In genomic region chr10:13882490-13882889, GRCm38 (mm10) we compare ENCODE assay signal across 13 mouse cellular contexts. TPM values are rescaled to one million over a fixed set of nuclear protein-coding genes. Genes with fewer than 3 reads are reported as not detected.
DNase-seq lines count a peak whose midpoint lies in the region; ATAC-seq lines count a peak whose summit lies in the region.
"Had no signal": no experiment of that assay in that cellular context is flagged by ENCODE, and none has a peak within 500 bp of the region (broad histone marks: within the 10 kb centered on the region; RNA-seq: fewer than 3 reads in every experiment).

No protein-coding gene starts in this region.

- no peaks in the 10 kb centered on the region for H3K9me3 ChIP-seq in midbrain, embryonic 14.5 days (ENCODE audit: control insufficient read depth, low read length)
- H3K9me3 ChIP-seq in kidney, embryonic 14.5 days (ENCODE audit: control insufficient read depth, low read length): no peaks in the 10 kb centered on the region
- H3K9me3 ChIP-seq: embryonic facial prominence, embryonic 12.5 days; forebrain, embryonic 13.5 days; midbrain, embryonic 13.5 days had no signal

- ATAC-seq in megakaryocyte progenitor cell, adult 5-6 weeks (replicated peaks; ENCODE audit: poor library complexity): peak; percentile 57; the same call in 1 of the 2 replicates
- no peak for ATAC-seq in midbrain, embryonic 14.5 days (ENCODE audit: low FRiP score, low TSS enrichment)
- ATAC-seq in kidney, embryonic 14.5 days (ENCODE audit: low FRiP score, low TSS enrichment): no peak
- ATAC-seq in monocyte, adult 5-6 weeks (replicated peaks; ENCODE audit: insufficient number of reproducible peaks, low FRiP score, low TSS enrichment, poor library complexity, severe bottlenecking): no peak
- ATAC-seq: forebrain, embryonic 13.5 days; hindbrain, postnatal 0 days; midbrain, embryonic 13.5 days had no signal

- 65% methylated on average over 9 of the region's 9 CpGs for WGBS in midbrain, embryonic 14.5 days
- 83% methylated on average over 9 of the region's 9 CpGs for WGBS in kidney, embryonic 14.5 days

- no peak overlapping the region for H3K9ac ChIP-seq in midbrain, embryonic 14.5 days (replicated peaks; ENCODE audit: low read length)
- no peak overlapping the region for H3K9ac ChIP-seq in kidney, embryonic 14.5 days (ENCODE audit: low read depth, low read length)
- H3K9ac ChIP-seq: embryonic facial prominence, embryonic 12.5 days; forebrain, embryonic 13.5 days; midbrain, embryonic 13.5 days had no signal

- H3K4me3 ChIP-seq in midbrain, embryonic 14.5 days (replicated peaks; ENCODE audit: low read depth, low read length): no peak overlapping the region
- H3K4me3 ChIP-seq in kidney, embryonic 14.5 days (ENCODE audit: low read length): no peak overlapping the region
- H3K4me3 ChIP-seq: embryonic facial prominence, embryonic 12.5 days; forebrain, embryonic 13.5 days; midbrain, embryonic 13.5 days had no signal

- no peak overlapping the region for H3K27ac ChIP-seq in midbrain, embryonic 14.5 days (replicated peaks; ENCODE audit: low read depth, low read length)
- no peak overlapping the region for H3K27ac ChIP-seq in kidney, embryonic 14.5 days (ENCODE audit: low read depth, low read length)
- H3K27ac ChIP-seq: embryonic facial prominence, embryonic 12.5 days; forebrain, embryonic 13.5 days; hindbrain, postnatal 0 days; midbrain, embryonic 13.5 days had no signal

- H3K4me1 ChIP-seq in midbrain, embryonic 14.5 days (ENCODE audit: control insufficient read depth, insufficient read depth, low read length): no peaks in the 10 kb centered on the region
- no peaks in the 10 kb centered on the region for H3K4me1 ChIP-seq in kidney, embryonic 14.5 days (ENCODE audit: control insufficient read depth, insufficient read depth, low read length)
- H3K4me1 ChIP-seq: embryonic facial prominence, embryonic 12.5 days; forebrain, embryonic 13.5 days; midbrain, embryonic 13.5 days had no signal

- peak; percentile 21 for DNase-seq in adrenal gland, postnatal 14 days
- no peak for DNase-seq in adrenal gland, adult 18-20 months (ENCODE audit: low spot score in 2 of 2)
- peak; percentile 69 for DNase-seq in 416B (ENCODE audit: low read depth)
- peak; percentile 31 for DNase-seq in T-cell, adult 2 months (ENCODE audit: low spot score)
- no peak for DNase-seq in midbrain, embryonic 14.5 days
- DNase-seq: gastrocnemius, postnatal 10 days had no signal

- no peaks in the 10 kb centered on the region for H3K36me3 ChIP-seq in midbrain, embryonic 14.5 days (ENCODE audit: control insufficient read depth, insufficient read depth, low read length)
- H3K36me3 ChIP-seq in kidney, embryonic 14.5 days (ENCODE audit: control insufficient read depth, insufficient read depth, low read length): no peaks in the 10 kb centered on the region
- H3K36me3 ChIP-seq: embryonic facial prominence, embryonic 12.5 days; midbrain, embryonic 13.5 days had no signal

- no peaks in the 10 kb centered on the region for H3K27me3 ChIP-seq in midbrain, embryonic 14.5 days (ENCODE audit: control insufficient read depth, insufficient read depth, low read length)
- H3K27me3 ChIP-seq in kidney, embryonic 14.5 days (ENCODE audit: control insufficient read depth, insufficient read depth, low read length): no peaks in the 10 kb centered on the region
- H3K27me3 ChIP-seq: embryonic facial prominence, embryonic 12.5 days; forebrain, embryonic 13.5 days; midbrain, embryonic 13.5 days had no signal

- no peak overlapping the region for H3K4me2 ChIP-seq in midbrain, embryonic 14.5 days (ENCODE audit: low read length)
- H3K4me2 ChIP-seq in kidney, embryonic 14.5 days (replicated peaks; ENCODE audit: low read depth, low read length): no peak overlapping the region
- H3K4me2 ChIP-seq: embryonic facial prominence, embryonic 12.5 days; forebrain, embryonic 13.5 days; midbrain, embryonic 13.5 days had no signal

RNA-seq across cellular contexts. Expression of gene Aig1, which starts 13.7 kb away (rescaled TPM):
- total RNA-seq in adrenal gland, postnatal 14 days (2021): 27.1 and 29.3 TPM in 2 replicates
- 10 to 100 TPM; 23.2 to 37.0 TPM for total RNA-seq in adrenal gland, adult 18-20 months (2021)
- total RNA-seq in megakaryocyte progenitor cell, adult 5-6 weeks (2015): 11.7 and 23.6 TPM in 2 replicates
- 8.8 and 9.6 TPM in 2 replicates for total RNA-seq in megakaryocyte progenitor cell, adult 5-6 weeks (2017)
- 76.0 and 81.5 TPM in 2 replicates for polyA plus RNA-seq in midbrain, embryonic 14.5 days (2014; fragmentation: Nextera tagmentation; extraction: Ambion mirVana)
- 35.3 and 39.1 TPM in 2 replicates for polyA plus RNA-seq in kidney, embryonic 14.5 days (2014; fragmentation: Nextera tagmentation; extraction: Ambion mirVana)
- 7.4 to 18.3 TPM (median 7.9 TPM) in 3 replicates for total RNA-seq in monocyte, adult 5-6 weeks (2017)

Comparison
In these comparisons a context has a peak if more than half of its experiments do, and no peak if none do; other contexts are left out.
1. DNase-seq: peak in adrenal gland, postnatal 14 days (single experiment), 416B (single experiment) and T-cell, adult 2 months (single experiment); none in adrenal gland, adult 18-20 months (0 of 2) and midbrain, embryonic 14.5 days (single experiment).